Mouse (Mus musculus) CH12.LX (cell line): ENCODE results near the gene Lcor. TPM values are rescaled to one million over a fixed set of nuclear protein-coding genes. Genes with fewer than 3 reads are reported as not detected.

ENCODE experiments used
- DNase-seq: peaks from one replicate; pipeline ENCODE4 v3.0.0-alpha.2; 2013; ENCODE audit errors: extremely low read depth
- H3K27ac ChIP-seq: 2 replicates; pipeline ENCODE4 v1.5.1; 2012; ENCODE audit warnings: low read depth, mild to moderate bottlenecking, control low read depth, moderate library complexity; ENCODE audit not compliant: insufficient read depth
- H3K27me3 ChIP-seq: replicated peaks from 2 replicates; pipeline ENCODE3; 2012; ENCODE audit warnings: inconsistent platforms
- H3K36me3 ChIP-seq, 2 experiments: replicated peaks in 1 of 2; 2 replicates each; pipeline versions ENCODE3 to v1.6.1; 2012; ENCODE audit warnings: inconsistent platforms in 1 of 2, low read length in 1 of 2, mild to moderate bottlenecking in 1 of 2, mixed read lengths in 1 of 2, moderate library complexity in 1 of 2; ENCODE audit not compliant: control insufficient read depth in 1 of 2, insufficient read depth in 1 of 2
- H3K4me1 ChIP-seq, 2 experiments: 2 replicates each; pipeline ENCODE4 v1.6.1; 2012; ENCODE audit warnings: inconsistent platforms in 1 of 2, moderate library complexity in 1 of 2; ENCODE audit not compliant: insufficient read depth in 2 of 2, control insufficient read depth in 1 of 2
- H3K4me2 ChIP-seq: 2 replicates; pipeline ENCODE4 v1.6.1; 2012; ENCODE audit warnings: low read depth, mild to moderate bottlenecking, control low read depth; ENCODE audit not compliant: poor library complexity, insufficient read depth, severe bottlenecking
- H3K4me3 ChIP-seq, 3 experiments: fragments of 150-350 bp in 1 of 3; sonication (generic) in 1 of 3; replicated peaks in 1 of 3; 2 replicates each; pipeline versions ENCODE3 to v1.5.1; 2011 to 2012; ENCODE audit warnings: low read depth in 2 of 3, low read length in 2 of 3, mild to moderate bottlenecking in 2 of 3, moderate library complexity in 2 of 3, control low read depth in 1 of 3, improper control_type of control experiment in 1 of 3, inconsistent platforms in 1 of 3, mixed read lengths in 1 of 3; ENCODE audit not compliant: poor library complexity in 1 of 3
- H3K79me2 ChIP-seq: replicated peaks from 2 replicates; pipeline ENCODE4 v1.6.1; 2012; ENCODE audit warnings: mild to moderate bottlenecking, moderate library complexity; ENCODE audit not compliant: control insufficient read depth, poor library complexity, insufficient read depth, severe bottlenecking; ENCODE audit errors: extremely low read depth
- H3K9ac ChIP-seq: 2 replicates; pipeline ENCODE4 v1.6.1; 2012; ENCODE audit warnings: low read depth, mild to moderate bottlenecking, control low read depth, moderate library complexity; ENCODE audit not compliant: insufficient read depth
- H3K9me3 ChIP-seq: replicated peaks from 2 replicates; pipeline ENCODE3; 2012; ENCODE audit warnings: low read length, inconsistent platforms, mixed read lengths
- CTCF ChIP-seq, 2 experiments: IDR thresholded peaks in 1 of 2; conservative IDR thresholded peaks in 1 of 2; 2 replicates each; pipeline ENCODE4 v1.5.1; 2011 to 2012; ENCODE audit warnings: low read depth in 2 of 2, low read length in 2 of 2, improper control_type of control experiment in 1 of 2, inconsistent platforms in 1 of 2, mild to moderate bottlenecking in 1 of 2, moderate library complexity in 1 of 2
- E2F4 ChIP-seq: IDR thresholded peaks from 2 replicates; pipeline ENCODE4 v1.6.1; 2011; ENCODE audit warnings: low read depth, low read length, improper control_type of control experiment; ENCODE audit not compliant: insufficient replicate concordance
- ELF1 ChIP-seq: IDR thresholded peaks from 2 replicates; pipeline ENCODE4 v1.6.1; 2014; ENCODE audit warnings: low read depth, mild to moderate bottlenecking, inconsistent platforms, low read length, improper control_type of control experiment
- ETS1 ChIP-seq: conservative IDR thresholded peaks from 2 replicates; pipeline ENCODE4 v1.6.1; 2012; ENCODE audit warnings: low read depth, mild to moderate bottlenecking, inconsistent platforms, low read length, improper control_type of control experiment, moderate library complexity
- IRF4 ChIP-seq: IDR thresholded peaks from 2 replicates; pipeline ENCODE4 v1.6.1; 2014; ENCODE audit warnings: low read depth, mild to moderate bottlenecking, inconsistent platforms, low read length, improper control_type of control experiment
- MAFK ChIP-seq: IDR thresholded peaks from 2 replicates; pipeline ENCODE4 v1.6.1; 2011; ENCODE audit warnings: low read length, improper control_type of control experiment; ENCODE audit not compliant: insufficient replicate concordance
- MAZ ChIP-seq: IDR thresholded peaks from 2 replicates; pipeline ENCODE4 v1.6.1; 2012; ENCODE audit warnings: low read depth, mild to moderate bottlenecking, inconsistent platforms, low read length, improper control_type of control experiment, moderate library complexity
- MXI1 ChIP-seq: IDR thresholded peaks from 2 replicates; pipeline ENCODE4 v1.6.1; 2011; ENCODE audit warnings: mild to moderate bottlenecking, low read depth, low read length, improper control_type of control experiment
- PAX5 ChIP-seq: IDR thresholded peaks from 2 replicates; pipeline ENCODE4 v1.6.1; 2012; ENCODE audit warnings: low read length, inconsistent platforms, mixed read lengths
- POLR2A ChIP-seq: IDR thresholded peaks from 2 replicates; pipeline ENCODE4 v1.6.1; 2011; ENCODE audit warnings: low read depth, mild to moderate bottlenecking, improper control_type of control experiment, low read length
- POLR2AphosphoS2 ChIP-seq: IDR thresholded peaks from 2 replicates; pipeline ENCODE4 v1.6.1; 2011; ENCODE audit warnings: low read depth, low read length, improper control_type of control experiment
- RAD21 ChIP-seq: IDR thresholded peaks from 2 replicates; pipeline ENCODE4 v1.6.1; 2011; ENCODE audit warnings: low read depth, mild to moderate bottlenecking, low read length, improper control_type of control experiment, moderate library complexity
- RCOR1 ChIP-seq: conservative IDR thresholded peaks from 2 replicates; pipeline ENCODE4 v1.6.1; 2012; ENCODE audit warnings: low read depth, mild to moderate bottlenecking, inconsistent platforms, low read length, improper control_type of control experiment
- SMC3 ChIP-seq: IDR thresholded peaks from 2 replicates; pipeline ENCODE4 v1.6.1; 2011; ENCODE audit warnings: low read depth, low read length, improper control_type of control experiment
- TBP ChIP-seq: conservative IDR thresholded peaks from 2 replicates; pipeline ENCODE4 v1.6.1; 2011; ENCODE audit warnings: low read depth, low read length, improper control_type of control experiment
- USF2 ChIP-seq: conservative IDR thresholded peaks from 2 replicates; pipeline ENCODE4 v1.6.1; 2011; ENCODE audit warnings: low read depth, low read length, improper control_type of control experiment
- dilution Hi-C: fragments of 300-500 bp; cut with MboI; formaldehyde crosslinking; loops from 2 replicates; pipeline ENCODE4 v1.14.3; 2020; ENCODE audit warnings: low sequenced_read_pairs; ENCODE audit not compliant: extremely low pct_unique_long_range_greater_than_20kb, extremely low pct_ligation_motif_present
- in situ Hi-C: fragments of 300-500 bp; cut with MboI; formaldehyde crosslinking; loops from 3 replicates; pipeline ENCODE4 v1.14.3; 2019; ENCODE audit warnings: low sequenced_read_pairs, low pct_ligation_motif_present, low pct_unique_long_range_greater_than_20kb, mixed read lengths
- polyA plus RNA-seq: library from polyadenylated mRNA; unstranded; fragments of >175 nt; gene quantifications from 2 replicates; pipeline ENCODE4 v1.2.1, GENCODE M21; 2012; ENCODE audit warnings: low read depth; ENCODE audit not compliant: insufficient read length
- total RNA-seq, 2 experiments: library from RNA; depleted of rRNA; stranded (reverse); fragments of 300-350 nt in 1 of 2; fragments of >200 nt in 1 of 2; gene quantifications; 2 replicates each; pipeline ENCODE4 v1.2.3; 2012 to 2014

Lcor gene
- total and polyA plus RNA-seq, 3 experiments, result 2.9 to 4.8 (median 3.4) TPM

- Histone ChIP-seq H3K27ac (no peak overlapping the region), H3K4me3 (peak overlapping the region; percentile 15 to 56 (median 37)), H3K9me3 (no peaks in the 10 kb centered on the region), H3K4me2 (peak overlapping the region; percentile 84), H3K4me1 (peaks cover 0 to 14% of the 10 kb centered on the region in 2 experiments; a peak in 3 of 4 replicates), H3K9ac (peak overlapping the region; percentile 21; the same call in 1 of the 2 replicates), H3K36me3 (no peaks in the 10 kb centered on the region), H3K79me2 (no peaks in the 10 kb centered on the region), H3K27me3 (no peaks in the 10 kb centered on the region)
- dilution Hi-C loops, result no loop called here
- TF ChIP-seq ETS1 (no peak), MXI1 (0 out of 2 replicates have a peak, but pooled peaks have one; percentile 30), RAD21 (no peak), IRF4 (0 out of 2 replicates have a peak, but pooled peaks have one; percentile 6), POLR2AphosphoS2 (no peak)
- in situ Hi-C loops, result no loop called here
- DNase-seq, result no peak
Observed at GRCm38 (mm10) chr19:41441911-41442607, 40.4 kb upstream of the Lcor start.

GRCm38 (mm10) chr19:41442608-41442969 lies 39.8 kb upstream of the Lcor start:
- Histone ChIP-seq H3K9me3 (no peaks in the 10 kb centered on the region), H3K4me3 (peak overlapping the region; percentile 15 to 56 (median 37)), H3K9ac (peak overlapping the region; percentile 21; the same call in 1 of the 2 replicates), H3K4me1 (peaks cover 0 to 14% of the 10 kb centered on the region in 2 experiments; a peak in 3 of 4 replicates), H3K27me3 (no peaks in the 10 kb centered on the region), H3K27ac (no peak overlapping the region), H3K36me3 (no peaks in the 10 kb centered on the region), H3K79me2 (no peaks in the 10 kb centered on the region), H3K4me2 (peak overlapping the region; percentile 84)
- dilution Hi-C loops, result no loop called here
- TF ChIP-seq RCOR1 (no peak), SMC3 (peak; percentile 75), CTCF (conservative IDR thresholded peaks at IDR 0.05 in 1 of 2, IDR thresholded peaks at IDR 0.05 in 1 of 2; ENCODE audit: low read depth in 2 of 2, low read length in 2 of 2) (peak; percentile 93 to 98), RAD21 (peak; percentile 79)
- in situ Hi-C loops, result no loop called here
- DNase-seq, result peak; percentile 70

GRCm38 (mm10) chr19:41444491-41444890 lies 37.9 kb upstream of the Lcor start:
- peaks cover 0 to 14% of the 10 kb centered on the region in 2 experiments; a peak in 3 of 4 replicates for H3K4me1 ChIP-seq
- TF ChIP-seq E2F4, result no peak
- TF ChIP-seq ELF1, result no peak
- no peak for TF ChIP-seq MAFK
- TF ChIP-seq PAX5, result no peak
- no peak for TF ChIP-seq ETS1
- TF ChIP-seq USF2, result no peak
- TF ChIP-seq MAZ, result no peak
- TF ChIP-seq TBP, result no peak
- TF ChIP-seq POLR2A, result no peak
- TF ChIP-seq, all 38 proteins: peak for 0
- no peak overlapping the region for H3K27ac ChIP-seq
- no peak overlapping the region for H3K4me2 ChIP-seq
- no peaks in the 10 kb centered on the region for H3K9me3 ChIP-seq
- in situ Hi-C loops (no loop called here), dilution Hi-C loops (no loop called here)
- no peaks in the 10 kb centered on the region for H3K36me3 ChIP-seq
- no peak overlapping the region for H3K4me3 ChIP-seq
- H3K27me3 ChIP-seq, result no peaks in the 10 kb centered on the region
- H3K9ac ChIP-seq, result no peak overlapping the region
- H3K79me2 ChIP-seq, result no peaks in the 10 kb centered on the region
- no peak for DNase-seq
